Mouse (Mus musculus) embryo, embryonic 11 days (tissue): ENCODE results near the gene Sel1l3.
A peak's percentile ranks its signal among the peaks of the same experiment; 100 is the strongest.

Experiments
- DNase-seq: peaks from one replicate; pipeline ENCODE4 v3.0.0-alpha.2; 2015

Gene Sel1l3

DNA sequence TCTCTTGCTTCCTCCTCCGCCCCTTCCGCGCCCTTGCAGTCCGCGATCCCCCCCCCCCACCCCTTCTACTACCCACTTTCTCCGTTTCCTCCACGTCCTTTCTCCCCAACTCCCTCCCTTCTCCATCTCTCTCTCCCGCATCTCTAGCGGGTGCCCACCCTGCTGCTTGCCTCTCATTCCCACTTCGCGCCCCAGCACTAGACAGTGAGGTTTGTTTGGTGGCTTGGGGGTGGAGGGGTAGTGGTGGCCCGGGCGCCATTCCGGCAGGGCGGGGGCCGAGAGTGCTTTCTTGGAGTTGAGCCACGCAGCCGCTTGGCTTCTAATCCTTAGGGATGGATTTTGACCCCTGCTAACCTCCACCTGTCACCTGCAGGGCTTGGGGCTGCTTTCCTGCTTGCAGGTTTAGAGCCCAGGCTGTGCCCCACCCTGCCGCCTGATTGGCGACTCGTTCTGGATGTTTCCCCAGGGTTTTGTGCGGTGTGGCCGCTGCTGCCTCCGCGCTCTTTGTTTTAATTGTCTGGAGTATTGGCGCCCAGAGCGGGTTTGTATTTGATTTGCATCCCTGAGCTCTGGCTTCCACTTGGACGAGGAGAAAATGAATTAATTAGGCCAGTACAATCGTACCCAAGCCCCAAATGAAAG is at the start of gene Sel1l3:
TSS of gene Sel1l3 (minus strand) at position 217 of the 642 bp plus-strand sequence.
- peak; percentile 41 for DNase-seq

- no peak for DNase-seq
Observed at GRCm38 (mm10) chr5:53261999-53262398, 48.3 kb upstream of the Sel1l3 start.

- DNase-seq = no peak
Observed at GRCm38 (mm10) chr5:53259894-53260293, 46.2 kb upstream of the Sel1l3 start.

DNA sequence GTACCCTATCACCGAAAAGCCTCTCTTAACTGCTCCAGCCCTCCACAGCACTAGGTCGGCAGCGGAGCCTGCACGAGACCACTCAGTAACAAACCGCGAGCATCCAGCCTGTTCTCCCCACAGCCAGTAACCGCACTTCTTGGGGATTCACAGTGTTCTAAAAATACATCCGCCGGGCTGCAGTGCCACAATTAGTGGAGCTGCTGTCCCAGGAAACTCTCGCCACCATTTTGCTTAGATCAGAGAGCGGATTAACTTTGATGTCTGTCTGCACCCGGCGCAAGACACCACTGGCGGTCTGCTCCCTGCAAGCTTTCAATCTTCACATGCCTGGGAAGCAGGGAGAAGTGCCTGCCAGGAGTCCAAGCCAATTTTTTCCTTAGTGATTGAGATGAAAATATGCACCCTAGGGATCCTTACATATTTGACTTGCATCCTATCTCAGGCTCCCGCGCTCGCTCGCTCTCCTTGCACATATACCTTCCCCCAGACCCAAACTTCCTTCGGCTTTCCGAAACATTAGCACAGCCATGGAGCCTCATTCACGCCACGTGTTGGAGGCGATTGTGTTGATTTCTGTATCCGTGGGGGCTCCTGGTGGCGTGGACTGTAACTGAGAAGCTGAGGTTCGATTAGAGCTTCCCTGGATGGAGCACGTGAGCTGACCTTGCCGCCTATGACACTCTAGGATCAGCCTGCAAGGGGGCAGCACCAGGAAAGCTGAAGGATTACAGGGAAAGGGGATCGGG is 44.5 kb upstream of the Sel1l3 start:
- peak; percentile 69 for DNase-seq

GRCm38 (mm10) chr5:53254821-53255220 is 41.1 kb upstream of the Sel1l3 start:
- no peak for DNase-seq

GRCm38 (mm10) chr5:53254154-53254553 is 40.4 kb upstream of the Sel1l3 start:
- no peak for DNase-seq

DNA sequence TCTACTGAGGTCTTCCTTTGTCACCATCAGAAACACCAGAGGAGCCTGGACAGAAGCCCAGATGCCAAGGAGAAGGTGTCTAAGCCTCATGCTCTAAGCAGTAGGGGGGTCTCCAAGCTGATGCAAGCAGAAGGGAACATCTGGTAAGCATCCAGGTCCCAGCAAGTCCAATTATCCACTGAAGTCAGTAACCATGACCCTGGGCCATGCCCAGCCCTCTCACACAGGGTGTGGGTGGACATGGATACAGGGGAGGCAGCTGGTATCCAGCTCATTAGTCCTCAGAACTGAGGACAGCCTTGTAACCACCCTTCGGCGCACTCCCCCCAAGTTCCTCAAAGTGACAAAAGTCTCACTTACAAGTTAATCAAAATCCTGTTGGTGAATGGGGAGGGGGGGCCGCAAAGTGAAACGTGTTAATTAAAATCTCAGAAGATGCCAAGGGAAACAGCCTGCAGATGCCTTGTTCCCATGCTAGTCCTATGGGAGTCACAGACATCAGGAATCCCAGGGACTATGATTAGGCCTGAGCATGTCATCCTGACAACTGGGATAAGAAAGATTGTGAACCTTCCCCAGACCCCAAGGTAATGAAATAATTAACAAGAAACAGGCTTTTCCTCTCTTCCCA is 35.8 kb upstream of the Sel1l3 start:
- no peak for DNase-seq

- DNase-seq = no peak
Observed at GRCm38 (mm10) chr5:53248499-53248898, 34.8 kb upstream of the Sel1l3 start.

GRCm38 (mm10) chr5:53243933-53244332 is 30.2 kb upstream of the Sel1l3 start:
- DNase-seq = no peak

GRCm38 (mm10) chr5:53242865-53243499 is 29.3 kb upstream of the Sel1l3 start:
- DNase-seq = no peak

- DNase-seq = no peak
Observed at GRCm38 (mm10) chr5:53241963-53242362, 28.2 kb upstream of the Sel1l3 start.

DNA sequence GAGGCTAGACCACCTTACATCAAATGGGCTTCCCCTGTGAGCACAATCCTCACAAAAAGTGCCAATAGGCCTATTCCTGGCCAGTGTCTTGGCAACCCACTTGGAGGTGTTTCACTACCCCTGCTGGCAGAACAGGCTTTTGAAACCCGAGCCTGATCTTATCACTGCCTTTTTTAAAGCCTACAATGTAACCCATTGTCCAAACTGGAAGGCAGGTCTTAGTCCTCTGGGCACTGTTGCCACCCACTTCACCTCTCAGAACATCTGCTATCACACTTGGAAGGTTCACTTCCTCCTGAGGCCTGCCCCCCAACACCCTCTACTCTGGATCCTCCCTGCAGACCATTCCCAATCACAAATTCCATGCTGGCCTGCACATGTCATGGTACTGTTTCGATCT is 27.4 kb upstream of the Sel1l3 start:
- DNase-seq = no peak

GRCm38 (mm10) chr5:53239831-53240440 is 26.2 kb upstream of the Sel1l3 start:
- no peak for DNase-seq

DNA sequence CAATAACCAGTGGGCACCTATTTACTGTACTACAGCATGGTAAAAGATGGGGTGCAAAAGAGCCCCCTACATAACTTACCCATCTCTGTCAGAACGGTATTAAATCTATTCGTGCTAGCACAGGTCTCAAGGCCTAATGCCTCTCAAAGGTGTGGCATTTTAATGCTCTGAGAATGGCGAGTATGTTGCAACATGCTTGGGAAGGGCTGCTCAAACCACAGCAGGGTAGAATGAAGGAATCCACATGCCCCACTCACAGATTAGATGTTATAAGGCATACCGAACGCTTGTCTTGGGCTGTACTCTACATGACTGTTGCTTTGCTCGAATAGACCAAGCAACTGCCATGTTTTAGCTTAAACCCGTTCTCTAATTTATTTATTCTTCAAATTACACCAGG is 25.5 kb upstream of the Sel1l3 start:
- DNase-seq = no peak

DNA sequence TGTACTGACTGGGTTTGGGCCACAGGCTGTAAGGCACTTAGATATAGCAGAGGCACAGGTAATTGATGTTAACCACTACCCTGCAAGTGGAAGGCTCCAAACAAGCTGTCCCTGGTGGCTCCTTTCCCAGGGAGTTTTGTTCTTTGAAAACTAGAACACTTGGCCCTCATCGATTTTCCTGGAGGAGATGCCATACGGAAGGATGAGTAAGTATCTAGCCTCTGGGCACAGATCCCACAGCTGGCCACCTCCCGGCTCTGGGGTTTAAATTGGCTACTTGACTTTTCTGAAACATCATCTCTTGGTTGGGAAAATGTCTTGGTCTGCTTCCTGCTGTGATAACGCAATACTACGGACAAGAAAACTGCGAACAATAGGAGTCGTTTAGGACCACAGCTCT is 25.0 kb upstream of the Sel1l3 start:
- DNase-seq = no peak

DNA sequence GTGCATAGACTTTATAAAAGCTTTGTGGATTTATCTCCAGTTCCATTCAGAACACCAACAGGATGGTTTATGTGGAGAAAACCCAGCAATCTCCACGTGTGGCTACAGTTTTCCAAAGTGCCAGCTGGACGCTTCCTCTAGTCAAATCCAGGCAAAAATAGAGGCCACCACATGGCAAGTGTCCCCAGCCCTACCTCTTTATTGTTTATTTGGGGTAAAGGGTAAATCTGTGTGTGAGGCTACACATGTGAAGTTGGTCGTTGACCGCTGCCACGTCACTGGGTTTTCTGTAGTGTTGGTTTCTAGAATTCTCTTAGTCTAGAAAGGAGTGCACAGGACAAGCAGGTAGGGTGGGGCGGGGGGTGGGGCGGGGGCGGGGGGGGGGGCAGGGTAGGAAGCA is 23.0 kb upstream of the Sel1l3 start:
- no peak for DNase-seq

GRCm38 (mm10) chr5:53236136-53236535 is 22.4 kb upstream of the Sel1l3 start:
- DNase-seq = no peak

GRCm38 (mm10) chr5:53235551-53235950 is 21.8 kb upstream of the Sel1l3 start:
- peak; percentile 63 for DNase-seq

- no peak for DNase-seq
Observed at GRCm38 (mm10) chr5:53230560-53230959, 16.8 kb upstream of the Sel1l3 start.

DNA sequence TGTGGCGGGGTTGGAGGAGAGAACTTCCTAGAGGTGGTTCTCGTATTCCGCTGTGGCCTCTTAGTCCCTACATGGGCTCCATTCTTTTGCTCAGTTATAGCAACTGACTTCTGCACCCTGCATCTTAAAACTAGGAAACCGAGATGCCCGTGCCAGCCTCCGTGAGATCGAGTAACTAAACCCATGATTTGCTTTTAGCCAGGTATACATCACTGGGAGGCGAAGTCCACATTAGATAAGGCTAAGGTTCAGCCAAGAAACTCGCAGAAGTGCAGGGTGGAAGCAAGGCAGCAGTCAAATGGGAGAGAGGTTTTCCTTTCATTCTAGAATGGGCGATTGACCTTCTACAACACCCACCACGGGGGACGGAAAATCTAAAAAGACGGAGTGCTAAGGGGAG is 11.7 kb upstream of the Sel1l3 start:
- no peak for DNase-seq

- DNase-seq = no peak
Observed at GRCm38 (mm10) chr5:53214801-53215200, 1.1 kb upstream of the Sel1l3 start.

DNA sequence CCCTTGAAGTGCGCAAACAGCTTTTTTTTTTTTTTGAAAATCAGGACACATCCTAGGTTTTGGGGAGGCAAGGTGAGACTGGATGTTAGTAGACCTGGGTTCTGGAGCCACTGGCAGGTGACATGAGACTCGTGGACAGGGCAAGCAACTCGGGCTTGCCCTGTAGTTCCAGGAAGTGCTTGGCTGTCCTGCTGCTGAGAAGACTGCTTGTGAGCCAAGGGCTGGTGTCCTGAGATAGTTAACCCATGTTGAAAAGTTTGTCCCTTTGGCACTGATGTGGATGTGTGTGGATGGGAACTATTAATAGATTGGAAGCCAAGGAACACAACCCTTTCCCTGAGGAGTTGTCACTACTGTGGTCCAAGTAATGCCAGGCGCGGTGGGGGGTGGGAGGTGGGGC is 635 bp upstream of the Sel1l3 start:
- no peak for DNase-seq
